Mouse (Mus musculus) kidney, postnatal 0 days (tissue): Measurements from ENCODE around the gene Mbtd1. TPM values are rescaled to one million over a fixed set of nuclear protein-coding genes. Genes with fewer than 3 reads are reported as not detected.

Experiments
- ATAC-seq: fragments of 200-750 bp; cut with Nextera tagmentation; replicated peaks from 2 replicates; pipeline ENCODE4 v1.8.0; 2017; ENCODE audit warnings: low read depth, moderate number of reproducible peaks, moderate TSS enrichment, moderate library complexity; ENCODE audit not compliant: low FRiP score
- DNase-seq: peaks from one replicate; pipeline ENCODE4 v3.0.0-alpha.2; 2016; ENCODE audit warnings: low spot score
- H3K27ac ChIP-seq: fragments of 300-500 bp; sonication (generic); 2 replicates; pipeline ENCODE4 v1.5.1; 2014; ENCODE audit warnings: mild to moderate bottlenecking
- H3K27me3 ChIP-seq: fragments of 300-500 bp; sonication (generic); 2 replicates; pipeline ENCODE4 v1.6.1; 2014; ENCODE audit warnings: low read length, mixed read lengths; ENCODE audit not compliant: insufficient read depth
- H3K36me3 ChIP-seq: fragments of 300-500 bp; sonication (generic); 2 replicates; pipeline ENCODE4 v1.6.1; 2014; ENCODE audit warnings: low read length, mixed read lengths; ENCODE audit not compliant: insufficient read depth
- H3K4me1 ChIP-seq: fragments of 300-500 bp; sonication (generic); replicated peaks from 2 replicates; pipeline ENCODE4 v1.6.1; 2014; ENCODE audit warnings: antibody characterized with exemption, low read length, mixed read lengths; ENCODE audit not compliant: insufficient read depth
- H3K4me2 ChIP-seq: fragments of 300-500 bp; sonication (generic); 2 replicates; pipeline ENCODE4 v1.6.1; 2014; ENCODE audit warnings: mild to moderate bottlenecking, low read length, moderate library complexity, mixed read lengths
- H3K4me3 ChIP-seq: fragments of 300-500 bp; sonication (generic); replicated peaks from 2 replicates; pipeline ENCODE4 v1.5.1; 2014; ENCODE audit warnings: low read depth, low read length
- H3K9ac ChIP-seq: fragments of 300-500 bp; sonication (generic); 2 replicates; pipeline ENCODE4 v1.6.1; 2014; ENCODE audit warnings: low read depth, low read length
- H3K9me3 ChIP-seq: fragments of 300-500 bp; sonication (generic); replicated peaks from 2 replicates; pipeline ENCODE4 v1.6.1; 2016; ENCODE audit warnings: low read length, inconsistent platforms, mixed read lengths
- CTCF ChIP-seq: IDR thresholded peaks from 2 replicates; pipeline ENCODE4 v1.5.1; 2016; ENCODE audit warnings: antibody characterized with exemption, low read depth, mild to moderate bottlenecking, moderate library complexity
- WGBS: fragments of 180-500 bp; shearing (Covaris S2); extraction: QIAGEN DNeasy Blood & Tissue Kit; methylation state at CpG from one replicate; pipeline ENCODE4 v1.1.7; 2014; 5-methylcytosine and 5-hydroxymethylcytosine counted together
- polyA plus RNA-seq: library from polyadenylated mRNA; unstranded; fragments of >200 nt; fragmentation: Nextera tagmentation; extraction: Ambion mirVana; gene quantifications from 2 replicates; pipeline ENCODE4 v1.2.1, GENCODE M21; 2015

Gene Mbtd1
- polyA plus RNA-seq, 1 experiment from 2014 or later, result 24.3 TPM

GRCm38 (mm10) chr11:93940906-93941305, 55.3 kb downstream of the Mbtd1 start:
- ATAC-seq, result no peak
- Histone ChIP-seq H3K4me2 (no peak overlapping the region), H3K27me3 (no peaks in the 10 kb centered on the region), H3K36me3 (peaks cover 19% of the 10 kb centered on the region; the same call in 1 of the 2 replicates), H3K9ac (no peak overlapping the region), H3K4me3 (no peak overlapping the region), H3K27ac (no peak overlapping the region), H3K9me3 (no peaks in the 10 kb centered on the region), H3K4me1 (no peaks in the 10 kb centered on the region)
- no peak for TF ChIP-seq CTCF
- no peak for DNase-seq
- WGBS, result 65% methylated on average over 2 of the region's 2 CpGs

- DNase-seq (no peak), ATAC-seq (no peak)
- Histone ChIP-seq H3K9ac (no peak overlapping the region), H3K4me2 (no peak overlapping the region), H3K4me1 (no peaks in the 10 kb centered on the region), H3K36me3 (peaks cover 12% of the 10 kb centered on the region; the same call in 1 of the 2 replicates), H3K9me3 (no peaks in the 10 kb centered on the region), H3K27me3 (no peaks in the 10 kb centered on the region), H3K27ac (no peak overlapping the region), H3K4me3 (no peak overlapping the region)
- TF ChIP-seq CTCF, result no peak
- 58% methylated on average over 3 of the region's 3 CpGs for WGBS
Observed at GRCm38 (mm10) chr11:93944986-93945385, 59.3 kb downstream of the Mbtd1 start.

GRCm38 (mm10) chr11:93948887-93949567, 63.4 kb downstream of the Mbtd1 start:
- TF ChIP-seq CTCF, result no peak
- Histone ChIP-seq H3K4me1 (0 out of 2 replicates have a peak, but pooled peaks cover 12% of the 10 kb centered on the region), H3K9me3 (no peaks in the 10 kb centered on the region), H3K36me3 (peaks cover 17% of the 10 kb centered on the region), H3K27ac (no peak overlapping the region), H3K4me2 (no peak overlapping the region), H3K27me3 (no peaks in the 10 kb centered on the region), H3K9ac (no peak overlapping the region), H3K4me3 (no peak overlapping the region)
- DNase-seq (peak; percentile 52), ATAC-seq (no peak)
- WGBS, result 79% methylated on average over 9 of the region's 9 CpGs

GRCm38 (mm10) chr11:93950045-93950444, 64.4 kb downstream of the Mbtd1 start:
- no peaks in the 10 kb centered on the region for H3K27me3 ChIP-seq
- no peak overlapping the region for H3K9ac ChIP-seq
- peaks cover 17% of the 10 kb centered on the region for H3K36me3 ChIP-seq
- 0 out of 2 replicates have a peak, but pooled peaks cover 12% of the 10 kb centered on the region for H3K4me1 ChIP-seq
- H3K9me3 ChIP-seq, result no peaks in the 10 kb centered on the region
- 90% methylated on average over 1 of the region's 1 CpGs for WGBS
- peak; percentile 42 for TF ChIP-seq CTCF
- peak; percentile 54 for ATAC-seq
- DNase-seq, result no peak
- H3K4me2 ChIP-seq, result no peak overlapping the region
- H3K27ac ChIP-seq, result no peak overlapping the region
- no peak overlapping the region for H3K4me3 ChIP-seq

GRCm38 (mm10) chr11:93952376-93952775, 66.7 kb downstream of the Mbtd1 start:
- DNase-seq, result peak; percentile 75
- no peak overlapping the region for H3K4me3 ChIP-seq
- H3K27ac ChIP-seq, result 0 out of 2 replicates have a peak overlapping the region, but pooled peaks have one; percentile 15
- H3K4me2 ChIP-seq, result 0 out of 2 replicates have a peak overlapping the region, but pooled peaks have one; percentile 21
- no peak for ATAC-seq
- peaks cover 17% of the 10 kb centered on the region for H3K36me3 ChIP-seq
- H3K4me1 ChIP-seq, result 0 out of 2 replicates have a peak, but pooled peaks cover 12% of the 10 kb centered on the region
- no peaks in the 10 kb centered on the region for H3K9me3 ChIP-seq
- 34% methylated on average over 5 of the region's 5 CpGs for WGBS
- H3K9ac ChIP-seq, result no peak overlapping the region
- no peaks in the 10 kb centered on the region for H3K27me3 ChIP-seq
- TF ChIP-seq CTCF, result no peak

- WGBS, result 44% methylated on average over 13 of the region's 13 CpGs
- peak overlapping the region; percentile 73 for H3K4me2 ChIP-seq
- H3K9me3 ChIP-seq, result no peaks in the 10 kb centered on the region
- peak overlapping the region; percentile 65 for H3K4me3 ChIP-seq
- H3K4me1 ChIP-seq, result 0 out of 2 replicates have a peak, but pooled peaks cover 12% of the 10 kb centered on the region
- no peak for TF ChIP-seq CTCF
- ATAC-seq (no peak), DNase-seq (no peak)
- peak overlapping the region; percentile 63 for H3K9ac ChIP-seq
- H3K27ac ChIP-seq, result peak overlapping the region; percentile 88
- H3K27me3 ChIP-seq, result no peaks in the 10 kb centered on the region
- H3K36me3 ChIP-seq, result peaks cover 17% of the 10 kb centered on the region
Observed at GRCm38 (mm10) chr11:93954738-93955255, 69.1 kb downstream of the Mbtd1 start.
